Mouse (Mus musculus) embryonic facial prominence, embryonic 14.5 days (tissue): ENCODE data around the gene Tnnt3. TPM values are rescaled to one million over a fixed set of nuclear protein-coding genes. Genes with fewer than 3 reads are reported as not detected.

Experiments used
- ATAC-seq: fragments of 200-750 bp; cut with Nextera tagmentation; 2 replicates; pipeline ENCODE4 v1.8.0; 2017; ENCODE audit warnings: low read depth, moderate number of reproducible peaks, moderate TSS enrichment
- DNase-seq: peaks from one replicate; pipeline ENCODE4 v3.0.0-alpha.2; 2015; ENCODE audit warnings: low spot score
- H3K27ac ChIP-seq: fragments of 300-500 bp; sonication (generic); replicated peaks from 2 replicates; pipeline ENCODE4 v1.5.1; 2014; ENCODE audit warnings: low read depth, mild to moderate bottlenecking, low read length, moderate library complexity
- H3K27me3 ChIP-seq: fragments of 300-500 bp; sonication (generic); replicated peaks from 2 replicates; pipeline ENCODE4 v1.6.1; 2014; ENCODE audit warnings: low read length; ENCODE audit not compliant: control insufficient read depth, insufficient read depth
- H3K36me3 ChIP-seq: fragments of 300-500 bp; sonication (generic); 2 replicates; pipeline ENCODE4 v1.6.1; 2014; ENCODE audit warnings: low read length, mixed read lengths; ENCODE audit not compliant: control insufficient read depth, insufficient read depth
- H3K4me1 ChIP-seq: fragments of 300-500 bp; sonication (generic); 2 replicates; pipeline ENCODE4 v1.6.1; 2014; ENCODE audit warnings: antibody characterized with exemption, low read length; ENCODE audit not compliant: control insufficient read depth, insufficient read depth
- H3K4me2 ChIP-seq: fragments of 300-500 bp; sonication (generic); 2 replicates; pipeline ENCODE4 v1.6.1; 2014; ENCODE audit warnings: low read depth, mild to moderate bottlenecking, low read length, moderate library complexity, mixed read lengths
- H3K4me3 ChIP-seq: fragments of 300-500 bp; sonication (generic); 2 replicates; pipeline ENCODE4 v1.5.1; 2014; ENCODE audit warnings: low read depth, mild to moderate bottlenecking, low read length
- H3K9ac ChIP-seq: fragments of 300-500 bp; sonication (generic); 2 replicates; pipeline ENCODE4 v1.6.1; 2014; ENCODE audit warnings: low read depth, mild to moderate bottlenecking, low read length, moderate library complexity, mixed read lengths
- H3K9me3 ChIP-seq: fragments of 300-500 bp; sonication (generic); 2 replicates; pipeline ENCODE4 v1.6.1; 2016; ENCODE audit warnings: low read length; ENCODE audit not compliant: control insufficient read depth
- WGBS: fragments of 180-500 bp; shearing (Covaris S2); extraction: QIAGEN DNeasy Blood & Tissue Kit; methylation state at CpG from one replicate; pipeline ENCODE4 v1.1.7; 2014; 5-methylcytosine and 5-hydroxymethylcytosine counted together
- polyA plus RNA-seq: library from polyadenylated mRNA; unstranded; fragments of >200 nt; fragmentation: Nextera tagmentation; extraction: Ambion mirVana; gene quantifications from 2 replicates; pipeline ENCODE4 v1.2.1, GENCODE M21; 2014

Gene Tnnt3
- polyA plus RNA-seq, 1 experiment from 2014 or later: 643 TPM

DNA sequence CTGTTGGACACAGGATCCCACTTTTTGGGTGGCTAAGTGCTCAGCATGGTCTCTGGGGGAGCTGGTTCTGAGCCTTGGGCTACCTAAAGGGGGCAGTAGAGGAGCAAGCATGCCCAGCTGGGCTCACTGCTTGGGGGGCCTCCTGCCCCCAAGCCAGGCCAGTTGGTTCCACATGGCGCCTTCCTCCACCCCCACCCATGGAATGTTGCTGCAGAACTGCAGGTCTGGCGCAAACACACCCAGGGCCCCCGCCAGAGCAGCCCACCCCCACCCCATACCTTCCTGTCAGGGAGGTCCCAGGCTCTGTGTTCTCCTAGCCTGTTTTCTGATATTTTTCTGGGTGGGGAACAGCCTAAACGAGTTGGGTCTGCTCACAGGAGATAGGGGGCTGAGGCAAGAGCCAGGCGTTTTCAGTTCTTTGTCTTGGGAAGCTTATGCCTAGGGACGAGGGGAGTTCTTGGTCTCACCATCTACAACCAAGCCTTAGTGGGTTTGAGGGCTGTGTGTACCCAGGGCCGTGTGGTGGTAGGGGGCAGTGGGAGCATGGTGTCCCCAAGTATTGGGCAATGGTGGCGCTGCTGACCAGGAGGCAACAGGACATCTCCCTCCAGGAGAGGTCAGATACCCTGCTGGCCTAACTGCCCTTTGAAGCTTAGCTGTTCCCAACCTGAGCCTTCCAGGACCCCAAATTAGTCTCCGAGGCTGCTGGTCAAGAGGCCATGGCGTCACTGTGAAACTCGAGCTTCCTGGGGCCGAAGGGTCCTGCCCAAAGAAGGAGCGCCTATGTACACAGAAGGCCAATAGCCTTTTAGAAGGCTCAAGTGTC is 54.2 kb downstream of the Tnnt3 start:
- peak overlapping the region; percentile 22; the same call in 1 of the 2 replicates for H3K9ac ChIP-seq
- WGBS: 25% methylated on average over 13 of the region's 13 CpGs
- H3K4me3 ChIP-seq: no peak overlapping the region
- no peaks in the 10 kb centered on the region for H3K27me3 ChIP-seq
- DNase-seq: peak; percentile 91
- H3K36me3 ChIP-seq: no peaks in the 10 kb centered on the region
- H3K27ac ChIP-seq: peak overlapping the region; percentile 92
- ATAC-seq: peak; percentile 71
- H3K4me2 ChIP-seq: peak overlapping the region; percentile 15; the same call in 1 of the 2 replicates
- H3K4me1 ChIP-seq: peaks cover 40% of the 10 kb centered on the region
- H3K9me3 ChIP-seq: no peaks in the 10 kb centered on the region

DNA sequence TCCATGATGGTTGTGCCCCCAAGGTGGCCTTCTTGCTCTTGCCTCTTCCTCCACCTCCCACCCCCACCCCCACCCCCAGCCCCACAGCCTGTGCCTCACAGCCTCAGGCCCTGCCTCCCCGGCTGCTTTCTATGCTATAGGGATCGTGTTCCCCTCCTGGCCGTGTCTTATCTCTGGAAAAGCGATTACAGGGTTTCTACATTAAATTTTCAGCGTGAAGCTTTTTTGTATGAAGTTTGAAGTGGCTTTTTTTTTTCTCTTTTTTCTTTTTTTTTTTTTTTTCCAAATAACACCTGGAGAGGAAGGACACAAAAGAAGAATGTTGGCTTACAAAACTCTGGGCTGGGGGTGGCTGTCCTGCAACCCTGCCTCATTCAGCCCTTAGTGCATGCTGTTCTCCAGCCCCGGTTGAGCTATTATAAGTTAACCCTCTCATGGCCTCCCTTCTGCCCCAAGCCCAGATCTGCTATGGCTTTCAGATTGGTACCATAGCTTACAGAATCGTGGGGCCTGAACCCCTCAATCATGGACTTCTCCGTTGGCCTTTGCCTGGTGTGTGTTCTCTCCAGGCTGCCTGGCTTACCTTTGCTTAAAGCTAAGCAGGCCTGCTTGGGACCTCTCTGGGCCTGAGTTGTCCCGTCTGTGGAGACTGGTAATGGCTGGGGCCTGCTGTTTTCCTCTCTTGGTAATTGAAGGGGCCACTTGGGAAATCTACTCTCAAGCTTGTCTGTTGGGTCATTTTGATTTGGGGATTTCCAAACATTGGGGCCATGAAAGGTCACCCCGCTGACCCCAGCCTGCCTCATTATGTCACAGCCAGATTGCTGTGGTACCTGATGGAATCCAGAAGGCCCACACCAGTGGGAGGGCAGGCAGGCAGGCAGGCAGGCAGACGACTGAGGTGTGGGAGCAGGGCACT is 55.0 kb downstream of the Tnnt3 start:
- WGBS: 20% methylated on average over 11 of the region's 11 CpGs
- Histone ChIP-seq H3K9me3 (no peaks in the 10 kb centered on the region), H3K4me2 (0 out of 2 replicates have a peak overlapping the region, but pooled peaks have one; percentile 15), H3K36me3 (no peaks in the 10 kb centered on the region), H3K9ac (peak overlapping the region; percentile 22; the same call in 1 of the 2 replicates), H3K27me3 (no peaks in the 10 kb centered on the region), H3K4me3 (no peak overlapping the region), H3K27ac (peak overlapping the region; percentile 92), H3K4me1 (peaks cover 35% of the 10 kb centered on the region)
- ATAC-seq: peak; percentile 60
- peak; percentile 83 for DNase-seq

DNA sequence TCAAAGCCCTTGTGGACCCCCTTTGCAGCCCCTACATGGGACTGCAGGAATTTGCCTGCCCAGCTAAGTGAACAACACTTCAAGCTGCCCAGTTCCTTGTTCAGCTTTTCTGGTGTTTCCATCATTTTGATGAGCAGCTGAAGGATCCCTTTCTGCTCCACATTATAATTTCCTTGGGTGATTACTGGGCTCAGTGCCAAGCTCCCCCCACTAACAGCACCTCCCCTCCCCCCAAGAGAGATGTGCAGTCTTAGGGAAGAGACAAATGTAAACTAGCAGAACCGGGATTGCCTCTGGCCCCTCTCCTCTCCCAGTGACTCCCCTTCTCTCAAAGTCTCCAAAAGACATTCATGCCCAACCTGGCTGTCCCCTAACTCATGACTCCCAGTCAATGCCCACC is 56.0 kb downstream of the Tnnt3 start:
- H3K4me2 ChIP-seq: no peak overlapping the region
- H3K36me3 ChIP-seq: no peaks in the 10 kb centered on the region
- no peak overlapping the region for H3K4me3 ChIP-seq
- H3K4me1 ChIP-seq: peaks cover 36% of the 10 kb centered on the region
- 14% methylated on average over 1 of the region's 1 CpGs for WGBS
- no peaks in the 10 kb centered on the region for H3K9me3 ChIP-seq
- DNase-seq (peak; percentile 76), ATAC-seq (no peak)
- no peaks in the 10 kb centered on the region for H3K27me3 ChIP-seq
- peak overlapping the region; percentile 92 for H3K27ac ChIP-seq
- H3K9ac ChIP-seq: 0 out of 2 replicates have a peak overlapping the region, but pooled peaks have one; percentile 9

DNA sequence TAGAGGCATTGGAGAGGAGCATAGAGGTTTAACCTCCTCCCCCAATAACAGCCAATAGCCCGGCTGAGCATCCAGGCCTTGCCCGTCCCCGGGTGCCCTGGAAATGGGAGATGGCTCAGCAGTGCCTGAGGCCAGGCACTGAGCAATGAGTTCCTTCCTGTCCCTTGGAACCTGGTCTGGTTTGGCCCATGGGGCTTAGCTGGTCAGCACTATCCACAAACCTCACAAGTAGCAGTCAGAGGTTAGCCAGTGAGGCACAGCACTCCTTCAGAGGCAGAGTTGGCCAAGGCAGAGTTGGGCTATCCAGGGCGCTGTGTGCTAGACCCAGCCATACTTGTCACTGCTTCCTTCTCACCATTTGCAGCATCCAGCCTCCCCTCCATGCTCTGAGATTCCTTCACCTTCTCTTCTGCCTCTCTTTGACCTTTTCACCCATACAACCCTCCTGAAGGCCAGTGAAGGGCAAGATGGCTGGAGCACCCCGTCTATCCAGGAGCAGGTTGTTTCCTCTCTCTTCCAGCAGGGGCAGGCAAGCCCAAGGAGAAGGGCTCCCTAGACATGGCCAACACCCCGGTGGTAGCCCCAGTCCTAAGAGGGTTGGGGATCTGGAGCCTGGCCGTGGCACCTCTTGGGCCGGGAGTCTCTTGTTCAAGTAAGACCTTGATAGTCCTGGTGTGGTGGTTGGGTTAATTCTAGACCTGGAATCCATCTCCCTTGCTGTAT is 56.9 kb downstream of the Tnnt3 start:
- Histone ChIP-seq H3K9me3 (no peaks in the 10 kb centered on the region), H3K27me3 (no peaks in the 10 kb centered on the region), H3K9ac (no peak overlapping the region), H3K4me2 (no peak overlapping the region), H3K36me3 (no peaks in the 10 kb centered on the region), H3K27ac (peak overlapping the region; percentile 92), H3K4me1 (peaks cover 40% of the 10 kb centered on the region), H3K4me3 (no peak overlapping the region)
- 81% methylated on average over 8 of the region's 8 CpGs for WGBS
- DNase-seq: no peak
- ATAC-seq: no peak

DNA sequence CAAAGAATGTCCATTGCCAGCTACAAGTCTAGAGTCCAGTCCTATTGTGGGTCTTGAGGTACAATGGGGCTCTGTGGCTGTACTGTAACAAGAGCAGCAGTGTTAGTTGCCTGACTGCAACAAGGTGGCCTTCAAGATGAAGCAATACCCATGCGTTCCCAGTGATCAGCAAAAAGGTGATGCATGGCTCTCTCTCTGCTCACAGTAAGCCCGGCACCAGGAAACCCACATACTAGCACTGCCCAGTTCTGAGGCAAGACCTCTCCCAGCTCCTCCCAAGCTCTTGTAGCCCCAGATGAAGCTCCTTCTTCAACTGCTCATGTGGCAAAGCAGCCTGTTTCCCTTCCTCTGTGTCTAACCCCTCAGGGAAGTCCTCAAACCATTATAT is 57.4 kb downstream of the Tnnt3 start:
- H3K4me3 ChIP-seq: no peak overlapping the region
- no peaks in the 10 kb centered on the region for H3K36me3 ChIP-seq
- no peak overlapping the region for H3K9ac ChIP-seq
- ATAC-seq: no peak
- H3K4me2 ChIP-seq: no peak overlapping the region
- no peaks in the 10 kb centered on the region for H3K9me3 ChIP-seq
- H3K27ac ChIP-seq: no peak overlapping the region; the same call in 1 of the 2 replicates
- WGBS: 93% methylated on average over 2 of the region's 2 CpGs
- no peaks in the 10 kb centered on the region for H3K27me3 ChIP-seq
- H3K4me1 ChIP-seq: peaks cover 40% of the 10 kb centered on the region
- no peak for DNase-seq

GRCm38 (mm10) chr7:142557696-142558095 is 59.1 kb downstream of the Tnnt3 start:
- DNase-seq: no peak
- H3K36me3 ChIP-seq: no peaks in the 10 kb centered on the region
- H3K9ac ChIP-seq: no peak overlapping the region
- H3K9me3 ChIP-seq: no peaks in the 10 kb centered on the region
- H3K4me2 ChIP-seq: no peak overlapping the region
- ATAC-seq: no peak
- no peak overlapping the region for H3K4me3 ChIP-seq
- WGBS: 38% methylated on average over 6 of the region's 6 CpGs
- no peak overlapping the region for H3K27ac ChIP-seq
- peaks cover 51% of the 10 kb centered on the region for H3K4me1 ChIP-seq
- no peaks in the 10 kb centered on the region for H3K27me3 ChIP-seq

DNA sequence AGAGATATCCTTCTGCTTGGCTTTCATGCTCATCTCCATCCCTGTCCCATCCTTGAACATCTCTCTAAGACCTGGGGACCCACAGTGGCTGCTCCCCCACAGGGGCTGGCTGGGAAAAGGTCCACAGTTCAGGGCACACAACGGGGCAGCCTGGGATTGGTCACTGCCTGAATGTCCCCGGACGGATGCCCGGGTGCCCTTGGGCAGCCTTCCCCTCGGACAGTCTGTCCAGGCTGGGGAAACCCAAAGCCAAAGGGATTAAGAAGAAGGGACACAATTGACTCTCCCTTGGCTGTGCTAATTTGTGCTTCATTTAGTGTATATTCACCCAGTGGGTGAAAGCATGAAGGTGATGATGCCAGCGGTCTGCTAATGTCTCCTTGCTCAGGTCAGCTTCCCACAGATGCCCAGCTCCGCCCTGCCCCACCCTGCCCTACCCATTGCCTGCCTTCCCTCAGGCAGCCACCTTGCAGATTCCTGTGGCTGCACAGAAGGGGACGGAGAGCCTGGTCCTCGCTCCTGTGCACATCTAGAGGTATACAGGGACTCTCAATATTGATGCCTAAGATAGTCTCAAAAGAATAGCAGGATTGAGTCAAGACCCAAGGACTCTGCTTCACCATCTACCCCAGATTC is 60.0 kb downstream of the Tnnt3 start:
- no peaks in the 10 kb centered on the region for H3K27me3 ChIP-seq
- no peak overlapping the region for H3K4me2 ChIP-seq
- H3K4me3 ChIP-seq: no peak overlapping the region
- WGBS: 88% methylated on average over 9 of the region's 9 CpGs
- no peak overlapping the region for H3K9ac ChIP-seq
- no peaks in the 10 kb centered on the region for H3K9me3 ChIP-seq
- DNase-seq (no peak), ATAC-seq (no peak)
- peaks cover 50% of the 10 kb centered on the region for H3K4me1 ChIP-seq
- no peaks in the 10 kb centered on the region for H3K36me3 ChIP-seq
- no peak overlapping the region for H3K27ac ChIP-seq
